Mouse (Mus musculus) limb, embryonic 11.5 days (tissue): Measurements from ENCODE around the gene Gm5849. TPM values are rescaled to one million over a fixed set of nuclear protein-coding genes. Genes with fewer than 3 reads are reported as not detected.
"Not testable (repeated sequence)": the region's sequence is repeated elsewhere in the genome, so short reads cannot be mapped to it uniquely, and the experiment has no call there.

Experiments
- ATAC-seq: fragments of 200-750 bp; cut with Nextera tagmentation; 2 replicates; pipeline ENCODE4 v1.8.0; 2017; ENCODE audit warnings: low read depth; ENCODE audit not compliant: insufficient number of reproducible peaks, low FRiP score, low TSS enrichment
- DNase-seq: peaks from one replicate; pipeline ENCODE4 v3.0.0-alpha.2; 2015; ENCODE audit warnings: low spot score
- H3K27ac ChIP-seq: fragments of 300-500 bp; sonication (generic); replicated peaks from 2 replicates; pipeline ENCODE4 v1.5.1; 2014; ENCODE audit warnings: low read depth, mild to moderate bottlenecking, low read length
- H3K27me3 ChIP-seq: fragments of 300-500 bp; sonication (generic); 2 replicates; pipeline ENCODE4 v1.6.1; 2014; ENCODE audit warnings: mild to moderate bottlenecking, low read length, mixed read lengths; ENCODE audit not compliant: control insufficient read depth, insufficient read depth
- H3K36me3 ChIP-seq: fragments of 300-500 bp; sonication (generic); 2 replicates; pipeline ENCODE4 v1.6.1; 2014; ENCODE audit warnings: mild to moderate bottlenecking, low read length, moderate library complexity, mixed read lengths; ENCODE audit not compliant: control insufficient read depth, insufficient read depth
- H3K4me1 ChIP-seq: fragments of 300-500 bp; sonication (generic); 2 replicates; pipeline ENCODE4 v1.6.1; 2014; ENCODE audit warnings: low read length, mixed read lengths; ENCODE audit not compliant: control insufficient read depth, insufficient read depth
- H3K4me2 ChIP-seq: fragments of 300-500 bp; sonication (generic); 2 replicates; pipeline ENCODE4 v1.6.1; 2014; ENCODE audit warnings: low read depth, mild to moderate bottlenecking, moderate library complexity; ENCODE audit not compliant: severe bottlenecking
- H3K4me3 ChIP-seq: fragments of 300-500 bp; sonication (generic); 2 replicates; pipeline ENCODE4 v1.5.1; 2014; ENCODE audit warnings: low read depth, low read length
- H3K9ac ChIP-seq: fragments of 300-500 bp; sonication (generic); 2 replicates; pipeline ENCODE4 v1.6.1; 2014; ENCODE audit warnings: mild to moderate bottlenecking, low read length
- H3K9me3 ChIP-seq: fragments of 300-500 bp; sonication (generic); 2 replicates; pipeline ENCODE4 v1.6.1; 2016; ENCODE audit warnings: low read length; ENCODE audit not compliant: control insufficient read depth
- WGBS: fragments of 180-500 bp; shearing (Covaris S2); extraction: QIAGEN DNeasy Blood & Tissue Kit; methylation state at CpG from one replicate; pipeline ENCODE4 v1.1.7; 2014; 5-methylcytosine and 5-hydroxymethylcytosine counted together
- polyA plus RNA-seq: library from polyadenylated mRNA; unstranded; fragments of >200 nt; fragmentation: Nextera tagmentation; extraction: Ambion mirVana; gene quantifications from 2 replicates; pipeline ENCODE4 v1.2.1, GENCODE M21; 2014

Gene Gm5849
- polyA plus RNA-seq: not detected in 2 replicates

DNA sequence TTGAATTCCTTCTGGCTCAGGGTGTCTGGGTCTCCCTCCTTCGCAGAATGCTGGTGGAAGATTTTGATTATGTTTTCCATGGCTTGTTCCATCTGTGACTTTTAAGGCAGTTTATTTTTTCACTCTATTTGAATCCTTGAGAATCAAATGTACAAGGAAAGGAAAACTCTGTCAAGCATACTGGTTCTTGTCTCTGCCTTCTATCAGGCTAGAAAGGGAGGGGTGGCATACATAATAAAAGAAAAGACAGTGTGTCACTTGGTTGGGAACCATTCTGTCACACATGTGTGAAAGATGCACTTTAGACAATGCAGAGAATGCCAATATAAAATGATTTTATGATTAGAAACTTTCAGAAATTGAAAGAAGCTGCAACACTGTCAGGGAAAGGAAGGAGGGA, at the start of gene Gm5849:
TSS of gene Gm5849 (minus strand) at position 101 of the 400 bp plus-strand sequence.
- WGBS: 84% methylated on average over 1 of the region's 1 CpGs
- not testable (repeated sequence) for DNase-seq, H3K4me2 ChIP-seq, H3K9me3 ChIP-seq, H3K36me3 ChIP-seq, H3K27me3 ChIP-seq, H3K27ac ChIP-seq, H3K9ac ChIP-seq, H3K4me3 ChIP-seq, ATAC-seq, H3K4me1 ChIP-seq

GRCm38 (mm10) chr3:90749658-90750057, 28.0 kb downstream of the Gm5849 start:
- no peaks in the 10 kb centered on the region for H3K27me3 ChIP-seq
- ATAC-seq (no peak), DNase-seq (no peak)
- 90% methylated on average over 1 of the region's 1 CpGs for WGBS
- H3K4me1 ChIP-seq: no peaks in the 10 kb centered on the region
- no peak overlapping the region for H3K4me2 ChIP-seq
- no peak overlapping the region for H3K9ac ChIP-seq
- no peaks in the 10 kb centered on the region for H3K36me3 ChIP-seq
- H3K27ac ChIP-seq: no peak overlapping the region
- H3K9me3 ChIP-seq: no peaks in the 10 kb centered on the region
- H3K4me3 ChIP-seq: no peak overlapping the region

DNA sequence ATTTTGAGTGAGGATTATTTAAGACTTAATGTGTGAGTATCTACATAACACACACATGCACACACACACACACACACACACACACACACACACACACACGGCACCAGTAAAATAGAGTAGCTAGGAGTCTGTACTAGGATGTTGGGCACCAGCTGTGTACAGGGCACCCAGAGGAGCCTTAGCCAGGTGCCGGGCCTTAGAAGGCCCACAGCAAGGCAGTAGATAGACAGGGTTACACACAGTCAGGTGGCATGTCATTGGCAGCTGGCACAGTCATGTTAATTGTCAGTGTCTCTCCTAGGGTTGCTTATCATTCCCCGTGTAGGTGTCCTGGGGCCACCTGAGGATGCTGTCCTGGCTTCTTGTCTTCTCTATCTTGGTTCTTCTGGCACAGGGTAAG, 51.1 kb downstream of the Gm5849 start, which contains the start of gene Pglyrp4:
TSS of gene Pglyrp4 (plus strand) at position 301 of the 400 bp plus-strand sequence.
- Histone ChIP-seq H3K27ac (no peak within 1 kb of the TSS), H3K27me3 (no peaks in the 10 kb centered on the region), H3K4me3 (no peak within 1 kb of the TSS), H3K36me3 (no peaks in the 10 kb centered on the region), H3K4me1 (no peaks in the 10 kb centered on the region), H3K9ac (no peak within 1 kb of the TSS), H3K9me3 (no peaks in the 10 kb centered on the region), H3K4me2 (no peak within 1 kb of the TSS)
- ATAC-seq (no peak), DNase-seq (no peak)
- WGBS: 85% methylated on average over 3 of the region's 3 CpGs

Other genes with a start within 250 kb of the Gm5849 start
- 36.6 and 42.1 TPM in 2 replicates for gene S100a16, start 240.6 kb downstream of the Gm5849 start, polyA plus RNA-seq
- 0.43 TPM in 1 of 2 replicates, not detected in the other for gene S100a3, start 217.3 kb downstream of the Gm5849 start, polyA plus RNA-seq
- gene S100a2, start 187.6 kb downstream of the Gm5849 start, polyA plus RNA-seq: not detected in 2 replicates
- not detected in 2 replicates for gene Gm42674, start 176.0 kb downstream of the Gm5849 start, polyA plus RNA-seq
- gene S100a4, start 174.1 kb downstream of the Gm5849 start, polyA plus RNA-seq: 0.72 and 1.0 TPM in 2 replicates
- not detected in 2 replicates for gene S100a5, start 169.4 kb downstream of the Gm5849 start, polyA plus RNA-seq
- 14.5 and 17.5 TPM in 2 replicates for gene S100a6, start 165.0 kb downstream of the Gm5849 start, polyA plus RNA-seq
- gene S100a7a, start 123.9 kb downstream of the Gm5849 start, polyA plus RNA-seq: not detected in 2 replicates
- gene S100a8, start 108.9 kb downstream of the Gm5849 start, polyA plus RNA-seq: 3.7 TPM in 2 replicates
- gene S100a9, start 82.2 kb downstream of the Gm5849 start, polyA plus RNA-seq: 1.5 and 2.3 TPM in 2 replicates
- gene Pglyrp4, start 51.0 kb downstream of the Gm5849 start, polyA plus RNA-seq: not detected in 2 replicates